Mouse (Mus musculus): Measurements from ENCODE around the gene Lurap1l. TPM values are rescaled to one million over a fixed set of nuclear protein-coding genes. Genes with fewer than 3 reads are reported as not detected.

Lurap1l gene
- polyA plus RNA-seq, 2 experiments = 1.5 to 4.5 TPM

- ATAC-seq (ENCODE audit: insufficient read depth) = no peak
- WGBS (ENCODE audit: insufficient replicate concordance) = 39% methylated on average over 2 of the region's 2 CpGs
Measured at GRCm38 (mm10) chr4:80869598-80869997, 40.8 kb upstream of the Lurap1l start.

GRCm38 (mm10) chr4:80872847-80873644 lies 37.4 kb upstream of the Lurap1l start:
- H3K4me2 ChIP-seq (ENCODE audit: low read depth) = no peak overlapping the region
- H3K27ac ChIP-seq = no peak overlapping the region
- H3K9me3 ChIP-seq (ENCODE audit: control insufficient read depth, low read length) = no peaks in the 10 kb centered on the region
- 24% methylated on average over 6 of the region's 6 CpGs for WGBS (ENCODE audit: insufficient replicate concordance)
- ATAC-seq (ENCODE audit: insufficient read depth) (0 out of 2 replicates have a peak, but pooled peaks have one; percentile 33), DNase-seq (ENCODE audit: low read depth in 3 of 3, low spot score in 3 of 3) (peak; percentile 7 to 26 (median 14))
- no peaks in the 10 kb centered on the region for H3K36me3 ChIP-seq (replicated peaks; ENCODE audit: control insufficient read depth, insufficient read depth, low read depth)
- no peak overlapping the region for H3K4me3 ChIP-seq (ENCODE audit: insufficient read depth in 1 of 2, low read depth in 2 of 2, low read length in 2 of 2)
- no peak overlapping the region for H3K9ac ChIP-seq (replicated peaks)
- H3K27me3 ChIP-seq (ENCODE audit: control insufficient read depth, insufficient read depth, low read length) = no peaks in the 10 kb centered on the region
- TF ChIP-seq CTCF (IDR thresholded peaks at IDR 0.05; ENCODE audit: low read depth) (peak; percentile 28; the same call in 1 of the 2 replicates), EP300 (IDR thresholded peaks at IDR 0.05; ENCODE audit: low read depth) (no peak)
- H3K4me1 ChIP-seq (replicated peaks; ENCODE audit: control insufficient read depth in 2 of 2, insufficient read depth in 2 of 2, low read length in 1 of 2) = peaks cover 0 to 7% of the 10 kb centered on the region in 2 experiments; a peak in 2 of 4 replicates

More at GRCm38 (mm10) chr4:80869598-80869997, 40.8 kb upstream of the Lurap1l start:
- TF ChIP-seq EP300 (IDR thresholded peaks at IDR 0.05; ENCODE audit: low read depth) (no peak), CTCF (IDR thresholded peaks at IDR 0.05; ENCODE audit: low read depth) (no peak)
- H3K27me3 ChIP-seq (ENCODE audit: control insufficient read depth, insufficient read depth, low read length) = no peaks in the 10 kb centered on the region
- no peak overlapping the region for H3K4me2 ChIP-seq (ENCODE audit: low read depth)
- H3K4me1 ChIP-seq (replicated peaks; ENCODE audit: control insufficient read depth in 2 of 2, insufficient read depth in 2 of 2, low read length in 1 of 2) = peaks cover 0 to 4% of the 10 kb centered on the region in 2 experiments; a peak in 2 of 4 replicates
- H3K9ac ChIP-seq (replicated peaks) = no peak overlapping the region
- no peaks in the 10 kb centered on the region for H3K9me3 ChIP-seq (ENCODE audit: control insufficient read depth, low read length)
- H3K4me3 ChIP-seq (ENCODE audit: insufficient read depth in 1 of 2, low read depth in 2 of 2, low read length in 2 of 2) = no peak overlapping the region
- H3K36me3 ChIP-seq (replicated peaks; ENCODE audit: control insufficient read depth, insufficient read depth, low read depth) = no peaks in the 10 kb centered on the region
- DNase-seq (ENCODE audit: low read depth in 3 of 3, low spot score in 3 of 3) = no peak
- no peak overlapping the region for H3K27ac ChIP-seq

- ATAC-seq (ENCODE audit: insufficient read depth) (peak; percentile 52; the same call in 1 of the 2 replicates), DNase-seq (ENCODE audit: low read depth in 3 of 3, low spot score in 3 of 3) (peak in 1 of 3 experiments; percentile 15)
- no peak for TF ChIP-seq EP300 (IDR thresholded peaks at IDR 0.05; ENCODE audit: low read depth)
- no peak for TF ChIP-seq CTCF (IDR thresholded peaks at IDR 0.05; ENCODE audit: low read depth)
- no peak overlapping the region for H3K27ac ChIP-seq
- H3K27me3 ChIP-seq (ENCODE audit: control insufficient read depth, insufficient read depth, low read length) = no peaks in the 10 kb centered on the region
- no peaks in the 10 kb centered on the region for H3K36me3 ChIP-seq (replicated peaks; ENCODE audit: control insufficient read depth, insufficient read depth, low read depth)
- no peak overlapping the region for H3K9ac ChIP-seq (replicated peaks)
- H3K4me2 ChIP-seq (ENCODE audit: low read depth) = no peak overlapping the region
- no peaks in the 10 kb centered on the region for H3K9me3 ChIP-seq (ENCODE audit: control insufficient read depth, low read length)
- WGBS (ENCODE audit: insufficient replicate concordance) = 42% methylated on average over 5 of the region's 5 CpGs
- no peak overlapping the region for H3K4me3 ChIP-seq (ENCODE audit: insufficient read depth in 1 of 2, low read depth in 2 of 2, low read length in 2 of 2)
- peaks cover 0 to 7% of the 10 kb centered on the region in 2 experiments; a peak in 2 of 4 replicates for H3K4me1 ChIP-seq (replicated peaks; ENCODE audit: control insufficient read depth in 2 of 2, insufficient read depth in 2 of 2, low read length in 1 of 2)
Measured at GRCm38 (mm10) chr4:80874121-80874859, 36.2 kb upstream of the Lurap1l start.

GRCm38 (mm10) chr4:80875055-80875454 lies 35.4 kb upstream of the Lurap1l start:
- no peaks in the 10 kb centered on the region for H3K36me3 ChIP-seq (replicated peaks; ENCODE audit: control insufficient read depth, insufficient read depth, low read depth)
- TF ChIP-seq CTCF (IDR thresholded peaks at IDR 0.05; ENCODE audit: low read depth) (no peak), EP300 (IDR thresholded peaks at IDR 0.05; ENCODE audit: low read depth) (no peak)
- no peak overlapping the region for H3K9ac ChIP-seq (replicated peaks)
- H3K4me2 ChIP-seq (ENCODE audit: low read depth) = no peak overlapping the region
- ATAC-seq (ENCODE audit: insufficient read depth) (no peak), DNase-seq (ENCODE audit: low read depth in 3 of 3, low spot score in 3 of 3) (no peak)
- H3K4me3 ChIP-seq (ENCODE audit: insufficient read depth in 1 of 2, low read depth in 2 of 2, low read length in 2 of 2) = no peak overlapping the region
- no peaks in the 10 kb centered on the region for H3K9me3 ChIP-seq (ENCODE audit: control insufficient read depth, low read length)
- WGBS (ENCODE audit: insufficient replicate concordance) = 60% methylated on average over 4 of the region's 4 CpGs
- no peaks in the 10 kb centered on the region for H3K27me3 ChIP-seq (ENCODE audit: control insufficient read depth, insufficient read depth, low read length)
- no peak overlapping the region for H3K27ac ChIP-seq
- peaks cover 0 to 7% of the 10 kb centered on the region in 2 experiments; a peak in 2 of 4 replicates for H3K4me1 ChIP-seq (replicated peaks; ENCODE audit: control insufficient read depth in 2 of 2, insufficient read depth in 2 of 2, low read length in 1 of 2)
